Mouse (Mus musculus): ENCODE measurements at regions not wholly inside any gene's neighbourhood (a gene's known extent, or its start where the extent isn't known, plus 50 kb on each side); places are given as distances from the start of the nearest gene placed in this dataset.
A peak's percentile ranks its signal among the peaks of the same experiment; 100 is the strongest.

GRCm38 (mm10) chr13:32493806-32494205 is 155.3 kb upstream of the Gmds start:
- Histone ChIP-seq H3K9ac (no peak overlapping the region), H3K4me1 (peaks cover 27% of the 10 kb centered on the region), H3K36me3 (no peaks in the 10 kb centered on the region), H3K4me3 (no peak overlapping the region), H3K27me3 (no peaks in the 10 kb centered on the region), H3K27ac (no peak overlapping the region), H3K9me3 (no peaks in the 10 kb centered on the region), H3K4me2 (replicated peaks) (no peak overlapping the region)
- ATAC-seq (ENCODE audit: insufficient number of reproducible peaks, insufficient read depth, low FRiP score, low TSS enrichment): no peak
- 47% methylated on average over 7 of the region's 7 CpGs for WGBS

- no peak overlapping the region for H3K4me2 ChIP-seq (replicated peaks)
Observed at GRCm38 (mm10) chr13:32493309-32493708, 154.8 kb upstream of the Gmds start.

GRCm38 (mm10) chr13:32492566-32492965 is 154.0 kb upstream of the Gmds start:
- no peak overlapping the region for H3K4me3 ChIP-seq
- H3K9me3 ChIP-seq: no peaks in the 10 kb centered on the region
- H3K36me3 ChIP-seq: no peaks in the 10 kb centered on the region
- H3K27me3 ChIP-seq: no peaks in the 10 kb centered on the region
- WGBS: 35% methylated on average over 7 of the region's 7 CpGs
- 0 out of 2 replicates have a peak overlapping the region, but pooled peaks have one; percentile 0 for H3K4me2 ChIP-seq (replicated peaks)
- H3K4me1 ChIP-seq: peaks cover 21% of the 10 kb centered on the region
- no peak overlapping the region for H3K9ac ChIP-seq
- peak overlapping the region; percentile 13; the same call in 1 of the 2 replicates for H3K27ac ChIP-seq
- ATAC-seq (ENCODE audit: insufficient number of reproducible peaks, insufficient read depth, low FRiP score, low TSS enrichment): no peak

More at GRCm38 (mm10) chr13:32493309-32493708, 154.8 kb upstream of the Gmds start:
- H3K27ac ChIP-seq: no peak overlapping the region
- H3K4me3 ChIP-seq: no peak overlapping the region
- no peaks in the 10 kb centered on the region for H3K27me3 ChIP-seq
- H3K36me3 ChIP-seq: no peaks in the 10 kb centered on the region
- no peak for ATAC-seq (ENCODE audit: insufficient number of reproducible peaks, insufficient read depth, low FRiP score, low TSS enrichment)
- H3K4me1 ChIP-seq: peaks cover 24% of the 10 kb centered on the region
- H3K9me3 ChIP-seq: no peaks in the 10 kb centered on the region
- 11% methylated on average over 7 of the region's 7 CpGs for WGBS
- H3K9ac ChIP-seq: no peak overlapping the region

GRCm38 (mm10) chr13:32481444-32482058 is 143.0 kb upstream of the Gmds start:
- H3K9me3 ChIP-seq: no peaks in the 10 kb centered on the region
- H3K4me2 ChIP-seq (replicated peaks): no peak overlapping the region
- ATAC-seq (ENCODE audit: insufficient number of reproducible peaks, insufficient read depth, low FRiP score, low TSS enrichment): 0 out of 2 replicates have a peak, but pooled peaks have one; percentile 56
- no peak overlapping the region for H3K4me3 ChIP-seq
- 49% methylated on average over 8 of the region's 8 CpGs for WGBS
- no peak overlapping the region for H3K9ac ChIP-seq
- no peaks in the 10 kb centered on the region for H3K27me3 ChIP-seq
- peaks cover 33% of the 10 kb centered on the region for H3K4me1 ChIP-seq
- no peaks in the 10 kb centered on the region for H3K36me3 ChIP-seq
- peak overlapping the region; percentile 23; the same call in 1 of the 2 replicates for H3K27ac ChIP-seq

GRCm38 (mm10) chr13:32480029-32480428 is 141.5 kb upstream of the Gmds start:
- H3K4me3 ChIP-seq: no peak overlapping the region
- H3K4me2 ChIP-seq (replicated peaks): no peak overlapping the region
- no peaks in the 10 kb centered on the region for H3K9me3 ChIP-seq
- WGBS: 10% methylated on average over 4 of the region's 4 CpGs
- no peak for ATAC-seq (ENCODE audit: insufficient number of reproducible peaks, insufficient read depth, low FRiP score, low TSS enrichment)
- H3K27ac ChIP-seq: 0 out of 2 replicates have a peak overlapping the region, but pooled peaks have one; percentile 24
- peaks cover 33% of the 10 kb centered on the region for H3K4me1 ChIP-seq
- no peaks in the 10 kb centered on the region for H3K36me3 ChIP-seq
- H3K27me3 ChIP-seq: no peaks in the 10 kb centered on the region
- no peak overlapping the region for H3K9ac ChIP-seq

- Histone ChIP-seq H3K27ac (0 out of 2 replicates have a peak overlapping the region, but pooled peaks have one; percentile 23), H3K4me3 (no peak overlapping the region), H3K9ac (no peak overlapping the region), H3K4me2 (replicated peaks) (no peak overlapping the region), H3K27me3 (no peaks in the 10 kb centered on the region), H3K36me3 (no peaks in the 10 kb centered on the region), H3K4me1 (peaks cover 33% of the 10 kb centered on the region), H3K9me3 (no peaks in the 10 kb centered on the region)
- whole genome bisulfite sequencing: 54% methylated on average over 8 of the region's 8 CpGs
- ATAC-seq (ENCODE audit: insufficient number of reproducible peaks, insufficient read depth, low FRiP score, low TSS enrichment): no peak
Observed at GRCm38 (mm10) chr13:32479118-32479818, 140.7 kb upstream of the Gmds start.

- Histone ChIP-seq H3K36me3 (no peaks in the 10 kb centered on the region), H3K4me3 (no peak overlapping the region), H3K27ac (no peak overlapping the region), H3K27me3 (no peaks in the 10 kb centered on the region), H3K9ac (no peak overlapping the region), H3K4me2 (replicated peaks) (no peak overlapping the region), H3K9me3 (no peaks in the 10 kb centered on the region), H3K4me1 (no peaks in the 10 kb centered on the region)
- WGBS: 49% methylated on average over 5 of the region's 5 CpGs
- no peak for ATAC-seq (ENCODE audit: insufficient number of reproducible peaks, insufficient read depth, low FRiP score, low TSS enrichment)
Observed at GRCm38 (mm10) chr13:32465787-32466186, 127.2 kb upstream of the Gmds start.

GRCm38 (mm10) chr13:32465041-32465682 is 126.6 kb upstream of the Gmds start:
- H3K4me3 ChIP-seq: no peak overlapping the region
- H3K9me3 ChIP-seq: no peaks in the 10 kb centered on the region
- no peak for ATAC-seq (ENCODE audit: insufficient number of reproducible peaks, insufficient read depth, low FRiP score, low TSS enrichment)
- no peaks in the 10 kb centered on the region for H3K36me3 ChIP-seq
- no peaks in the 10 kb centered on the region for H3K4me1 ChIP-seq
- 86% methylated on average over 6 of the region's 6 CpGs for WGBS
- no peak overlapping the region for H3K9ac ChIP-seq
- H3K4me2 ChIP-seq (replicated peaks): no peak overlapping the region
- no peaks in the 10 kb centered on the region for H3K27me3 ChIP-seq
- no peak overlapping the region for H3K27ac ChIP-seq

GRCm38 (mm10) chr13:32454419-32455146 is 116.0 kb upstream of the Gmds start:
- H3K27ac ChIP-seq: no peak overlapping the region
- H3K27me3 ChIP-seq: no peaks in the 10 kb centered on the region
- no peak overlapping the region for H3K4me2 ChIP-seq (replicated peaks)
- ATAC-seq (ENCODE audit: insufficient number of reproducible peaks, insufficient read depth, low FRiP score, low TSS enrichment): no peak
- WGBS: 69% methylated on average over 11 of the region's 11 CpGs
- no peak overlapping the region for H3K9ac ChIP-seq
- no peaks in the 10 kb centered on the region for H3K36me3 ChIP-seq
- peaks cover 7% of the 10 kb centered on the region for H3K4me1 ChIP-seq
- no peak overlapping the region for H3K4me3 ChIP-seq
- no peaks in the 10 kb centered on the region for H3K9me3 ChIP-seq

- H3K27me3 ChIP-seq: no peaks in the 10 kb centered on the region
- H3K4me2 ChIP-seq (replicated peaks): no peak overlapping the region
- H3K36me3 ChIP-seq: no peaks in the 10 kb centered on the region
- 0 out of 2 replicates have a peak overlapping the region, but pooled peaks have one; percentile 46 for H3K27ac ChIP-seq
- H3K4me3 ChIP-seq: no peak overlapping the region
- H3K9ac ChIP-seq: no peak overlapping the region
- WGBS: 46% methylated on average over 8 of the region's 8 CpGs
- peak; percentile 82 for ATAC-seq (ENCODE audit: insufficient number of reproducible peaks, insufficient read depth, low FRiP score, low TSS enrichment)
- H3K4me1 ChIP-seq: peaks cover 7% of the 10 kb centered on the region
- H3K9me3 ChIP-seq: no peaks in the 10 kb centered on the region
Observed at GRCm38 (mm10) chr13:32449710-32450417, 111.3 kb upstream of the Gmds start.

GRCm38 (mm10) chr13:32444531-32444930 is 106.0 kb upstream of the Gmds start:
- no peaks in the 10 kb centered on the region for H3K4me1 ChIP-seq
- H3K4me2 ChIP-seq (replicated peaks): no peak overlapping the region
- no peak overlapping the region for H3K27ac ChIP-seq
- 79% methylated on average over 3 of the region's 3 CpGs for WGBS
- H3K9ac ChIP-seq: no peak overlapping the region
- H3K36me3 ChIP-seq: no peaks in the 10 kb centered on the region
- no peaks in the 10 kb centered on the region for H3K27me3 ChIP-seq
- H3K4me3 ChIP-seq: no peak overlapping the region
- H3K9me3 ChIP-seq: no peaks in the 10 kb centered on the region
- no peak for ATAC-seq (ENCODE audit: insufficient number of reproducible peaks, insufficient read depth, low FRiP score, low TSS enrichment)

Measured in embryonic facial prominence, embryonic 12.5 days (tissue).